Mouse (Mus musculus) megakaryocyte, embryonic 14.5 days (primary cell): ENCODE results near the gene Cytl1.

Source experiments
- FLI1 ChIP-seq: IDR thresholded peaks from 2 replicates; pipeline ENCODE4 v1.6.1; 2012; ENCODE audit warnings: low read length, inconsistent platforms, mixed read lengths
- GATA1 ChIP-seq: IDR thresholded peaks from 3 replicates; pipeline ENCODE4 v1.6.1; 2012; ENCODE audit warnings: mixed read lengths, low read length, inconsistent platforms, borderline replicate concordance

DNA sequence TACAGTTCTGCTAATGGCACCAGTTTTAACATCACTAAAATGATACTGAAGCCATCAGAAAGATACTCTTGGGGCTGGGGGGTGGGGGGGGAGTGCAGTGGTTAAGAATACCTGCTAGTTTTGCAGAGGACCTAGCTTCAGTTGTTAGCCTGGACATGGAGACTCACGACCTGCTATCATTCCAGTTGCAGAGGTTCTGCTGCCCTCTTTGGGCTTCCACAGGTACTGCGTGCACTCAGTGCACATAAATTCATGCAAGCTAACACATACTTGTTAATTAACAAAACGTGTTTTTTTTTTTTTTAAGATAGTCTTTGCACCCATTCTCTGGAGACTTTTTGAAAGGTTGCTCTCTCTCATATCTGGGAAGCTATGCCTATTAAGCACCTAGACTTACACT, 27.2 kb upstream of the Cytl1 start:
- TF ChIP-seq GATA1 (no peak), FLI1 (no peak)
